Mouse (Mus musculus) liver, embryonic 15.5 days (tissue): ENCODE data around the gene Emc10. TPM values are rescaled to one million over a fixed set of nuclear protein-coding genes. Genes with fewer than 3 reads are reported as not detected.
A peak's percentile ranks its signal among the peaks of the same experiment; 100 is the strongest.

Source experiments
- ATAC-seq: fragments of 200-750 bp; cut with Nextera tagmentation; 2 replicates; pipeline ENCODE4 v1.8.0; 2017; ENCODE audit warnings: moderate number of reproducible peaks, mild to moderate bottlenecking, moderate library complexity; ENCODE audit not compliant: insufficient read depth
- H3K27ac ChIP-seq: fragments of 300-500 bp; sonication (generic); replicated peaks from 2 replicates; pipeline ENCODE4 v1.5.1; 2015; ENCODE audit warnings: mild to moderate bottlenecking, inconsistent platforms
- H3K27me3 ChIP-seq: fragments of 300-500 bp; sonication (generic); 2 replicates; pipeline ENCODE4 v1.6.1; 2015; ENCODE audit warnings: mild to moderate bottlenecking, inconsistent platforms
- H3K36me3 ChIP-seq: fragments of 300-500 bp; sonication (generic); replicated peaks from 2 replicates; pipeline ENCODE4 v1.6.1; 2015; ENCODE audit warnings: moderate library complexity, mild to moderate bottlenecking, inconsistent platforms
- H3K4me1 ChIP-seq: fragments of 300-500 bp; sonication (generic); replicated peaks from 2 replicates; pipeline ENCODE4 v1.6.1; 2015; ENCODE audit warnings: inconsistent platforms
- H3K4me2 ChIP-seq: fragments of 300-500 bp; sonication (generic); 2 replicates; pipeline ENCODE4 v1.6.1; 2015; ENCODE audit warnings: moderate library complexity, mild to moderate bottlenecking, inconsistent platforms
- H3K4me3 ChIP-seq: fragments of 300-500 bp; sonication (generic); replicated peaks from 2 replicates; pipeline ENCODE4 v1.5.1; 2015; ENCODE audit warnings: mild to moderate bottlenecking, inconsistent platforms
- H3K9ac ChIP-seq: fragments of 300-500 bp; sonication (generic); 2 replicates; pipeline ENCODE4 v1.6.1; 2015; ENCODE audit warnings: moderate library complexity, mild to moderate bottlenecking, inconsistent platforms
- H3K9me3 ChIP-seq: fragments of 300-500 bp; sonication (generic); replicated peaks from 2 replicates; pipeline ENCODE4 v1.6.1; 2016; ENCODE audit warnings: inconsistent platforms
- WGBS: fragments of 180-500 bp; shearing (Covaris S2); methylation state at CpG from one replicate; pipeline ENCODE4 v1.1.7; 2015; ENCODE audit warnings: mixed read lengths; ENCODE audit not compliant: insufficient replicate concordance; 5-methylcytosine and 5-hydroxymethylcytosine counted together
- polyA plus RNA-seq: library from polyadenylated mRNA; unstranded; fragments of >200 nt; fragmentation: Nextera tagmentation; extraction: Ambion mirVana; gene quantifications from 2 replicates; pipeline ENCODE4 v1.2.1, GENCODE M21; 2015

Emc10 gene
- polyA plus RNA-seq, 1 experiment from 2014 or later: 45.9 TPM

DNA sequence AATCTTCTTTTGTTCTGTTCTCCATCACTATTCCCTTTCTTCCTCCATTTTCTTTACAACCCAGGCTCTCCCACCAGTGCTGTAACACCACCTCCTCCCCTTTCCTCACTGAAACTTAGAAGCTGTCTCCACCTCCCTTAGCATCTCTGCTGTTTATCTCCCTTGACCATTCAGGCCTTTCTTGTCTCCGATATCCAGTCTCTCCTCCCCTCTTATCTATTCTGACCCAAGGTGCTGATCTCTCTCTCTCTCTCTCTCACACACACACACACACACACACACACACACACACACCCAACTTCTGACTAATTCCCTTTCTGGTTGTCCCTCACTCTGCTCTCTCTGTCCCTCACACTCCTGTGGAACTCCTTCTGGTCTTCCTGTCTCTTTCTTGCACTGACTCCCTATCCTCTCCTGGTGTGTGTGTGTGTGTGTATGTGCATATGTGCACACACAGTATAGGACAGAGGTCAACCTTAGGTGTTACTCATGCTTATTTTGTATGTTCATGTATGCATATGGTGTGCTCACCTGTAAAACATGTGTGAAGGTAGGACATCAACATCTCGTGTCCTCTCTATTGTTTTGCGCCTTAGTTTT is 13.4 kb downstream of the Emc10 start:
- Histone ChIP-seq H3K9me3 (no peaks in the 10 kb centered on the region), H3K36me3 (no peaks in the 10 kb centered on the region), H3K9ac (peak overlapping the region; percentile 58), H3K27me3 (peaks cover 43% of the 10 kb centered on the region), H3K4me1 (peaks cover 58% of the 10 kb centered on the region), H3K4me3 (peak overlapping the region; percentile 22), H3K4me2 (peak overlapping the region; percentile 72), H3K27ac (peak overlapping the region; percentile 91)
- WGBS: 43% methylated on average over 3 of the region's 3 CpGs
- ATAC-seq: peak; percentile 97

DNA sequence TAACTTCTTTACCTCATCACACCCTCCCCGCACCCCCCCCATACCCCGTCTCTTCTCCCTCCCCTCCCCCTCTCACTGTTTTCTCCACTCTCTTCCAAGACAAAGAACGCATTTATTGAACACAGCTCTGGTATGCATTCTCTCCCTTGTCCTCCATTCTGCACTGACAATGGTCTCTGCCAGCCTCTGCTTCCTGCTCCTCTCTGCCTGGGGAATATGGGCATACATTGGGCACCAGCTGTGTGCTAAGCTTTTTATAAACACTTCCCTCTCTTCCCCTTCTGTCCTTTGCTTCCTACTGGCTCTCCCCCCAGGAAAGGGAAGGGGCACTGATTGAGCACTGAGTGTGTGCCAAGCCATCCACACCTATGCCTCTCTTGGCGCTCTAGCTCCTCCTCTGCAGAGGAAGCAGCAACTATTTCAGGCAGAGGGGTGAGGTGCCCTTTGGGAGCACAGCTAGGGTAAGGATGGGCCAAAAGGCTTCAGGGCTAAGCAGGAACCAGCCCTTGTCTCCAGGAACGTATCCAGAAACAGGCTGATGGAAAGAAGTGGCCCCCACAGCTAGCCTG is 21.2 kb downstream of the Emc10 start:
- no peaks in the 10 kb centered on the region for H3K9me3 ChIP-seq
- H3K4me3 ChIP-seq: no peak overlapping the region
- ATAC-seq: no peak
- 25% methylated on average over 5 of the region's 5 CpGs for WGBS
- H3K4me2 ChIP-seq: no peak overlapping the region
- H3K9ac ChIP-seq: no peak overlapping the region
- H3K36me3 ChIP-seq: peaks cover 16% of the 10 kb centered on the region
- H3K27me3 ChIP-seq: peaks cover 75% of the 10 kb centered on the region
- peaks cover 61% of the 10 kb centered on the region for H3K4me1 ChIP-seq
- H3K27ac ChIP-seq: no peak overlapping the region

DNA sequence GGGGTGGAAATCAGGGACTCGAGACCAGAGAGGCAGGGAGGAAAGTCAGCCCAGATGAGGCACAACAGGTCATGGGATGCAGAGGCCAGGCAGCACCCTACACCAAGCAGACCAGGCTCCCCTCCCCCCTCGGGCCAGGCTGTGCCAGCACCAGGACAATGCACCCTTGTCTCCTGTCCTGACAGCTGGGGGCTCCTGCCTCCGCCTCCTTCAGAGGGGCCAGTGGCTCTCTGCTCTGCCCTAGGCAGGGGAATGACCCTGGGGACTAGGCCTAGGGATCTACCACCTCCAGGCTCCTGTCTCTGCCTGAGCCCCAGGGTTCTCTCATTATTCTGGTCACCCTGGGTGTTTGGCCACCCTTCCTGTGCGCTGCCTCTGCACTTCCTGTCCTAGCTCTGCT is 21.9 kb downstream of the Emc10 start:
- peaks cover 66% of the 10 kb centered on the region for H3K4me1 ChIP-seq
- no peak overlapping the region for H3K9ac ChIP-seq
- WGBS: 23% methylated on average over 4 of the region's 4 CpGs
- H3K27ac ChIP-seq: no peak overlapping the region; the same call in 1 of the 2 replicates
- H3K27me3 ChIP-seq: peaks cover 68% of the 10 kb centered on the region
- no peak for ATAC-seq
- no peaks in the 10 kb centered on the region for H3K9me3 ChIP-seq
- no peak overlapping the region for H3K4me3 ChIP-seq
- no peak overlapping the region for H3K4me2 ChIP-seq
- H3K36me3 ChIP-seq: peaks cover 24% of the 10 kb centered on the region

DNA sequence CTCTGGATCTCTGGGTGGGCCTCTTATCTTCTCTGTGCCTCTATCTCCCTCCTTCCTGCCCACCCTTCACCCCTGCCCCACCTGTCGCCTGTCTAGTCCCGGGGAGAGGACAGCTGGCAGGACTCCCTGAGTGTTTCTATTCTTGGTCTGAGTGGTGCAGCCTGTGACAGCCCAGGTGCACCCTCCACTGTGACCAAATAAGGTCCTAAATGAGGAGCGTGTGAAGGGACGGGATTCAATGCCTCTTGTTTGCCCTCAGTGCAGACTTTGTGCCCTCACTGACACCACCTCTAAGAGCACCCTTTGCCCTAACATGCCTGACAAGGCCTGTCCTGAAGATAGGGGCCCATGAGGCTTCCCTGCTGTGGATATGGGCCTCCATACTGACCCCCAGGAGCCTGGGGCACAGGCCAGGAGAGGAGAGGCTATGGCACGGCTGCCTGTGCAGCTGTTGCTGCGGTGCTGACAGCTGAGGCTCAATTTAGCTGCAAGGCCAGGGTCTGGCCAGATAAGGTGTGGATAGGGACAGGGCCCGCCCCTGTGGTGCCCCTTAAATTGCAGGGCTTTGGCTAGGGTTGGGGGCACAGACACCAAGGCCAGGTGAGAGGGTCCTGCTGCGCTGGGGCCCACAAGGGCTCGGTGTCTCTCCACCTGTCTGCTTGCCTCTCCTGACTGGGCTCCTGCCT is 23.2 kb downstream of the Emc10 start:
- Histone ChIP-seq H3K4me1 (peaks cover 70% of the 10 kb centered on the region), H3K9me3 (no peaks in the 10 kb centered on the region), H3K9ac (peak overlapping the region; percentile 36; the same call in 1 of the 2 replicates), H3K4me3 (no peak overlapping the region), H3K27me3 (peaks cover 55% of the 10 kb centered on the region), H3K4me2 (0 out of 2 replicates have a peak overlapping the region, but pooled peaks have one; percentile 9), H3K36me3 (peaks cover 28% of the 10 kb centered on the region), H3K27ac (no peak overlapping the region)
- WGBS: 37% methylated on average over 9 of the region's 9 CpGs
- no peak for ATAC-seq

DNA sequence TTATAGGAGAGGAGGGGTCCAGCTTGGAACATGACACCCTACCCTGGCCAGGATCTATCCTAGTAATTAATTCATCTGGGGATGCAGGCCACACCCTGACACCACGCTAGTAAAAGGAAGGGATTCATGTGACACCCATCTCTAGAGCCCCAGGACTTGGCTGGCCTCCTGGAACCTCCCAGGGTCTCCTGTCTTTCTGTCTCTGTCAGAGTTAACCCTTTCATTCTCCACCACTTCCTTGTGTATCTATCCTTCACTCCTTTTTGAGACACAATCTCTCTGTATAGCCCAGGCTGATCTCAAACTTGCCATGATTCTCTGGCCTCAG is 23.8 kb downstream of the Emc10 start:
- Histone ChIP-seq H3K9me3 (no peaks in the 10 kb centered on the region), H3K4me3 (no peak overlapping the region), H3K36me3 (peaks cover 28% of the 10 kb centered on the region), H3K27me3 (peaks cover 49% of the 10 kb centered on the region), H3K4me1 (peaks cover 72% of the 10 kb centered on the region), H3K27ac (no peak overlapping the region), H3K9ac (0 out of 2 replicates have a peak overlapping the region, but pooled peaks have one; percentile 36), H3K4me2 (no peak overlapping the region)
- WGBS: 30% methylated on average over 1 of the region's 1 CpGs
- ATAC-seq: no peak

DNA sequence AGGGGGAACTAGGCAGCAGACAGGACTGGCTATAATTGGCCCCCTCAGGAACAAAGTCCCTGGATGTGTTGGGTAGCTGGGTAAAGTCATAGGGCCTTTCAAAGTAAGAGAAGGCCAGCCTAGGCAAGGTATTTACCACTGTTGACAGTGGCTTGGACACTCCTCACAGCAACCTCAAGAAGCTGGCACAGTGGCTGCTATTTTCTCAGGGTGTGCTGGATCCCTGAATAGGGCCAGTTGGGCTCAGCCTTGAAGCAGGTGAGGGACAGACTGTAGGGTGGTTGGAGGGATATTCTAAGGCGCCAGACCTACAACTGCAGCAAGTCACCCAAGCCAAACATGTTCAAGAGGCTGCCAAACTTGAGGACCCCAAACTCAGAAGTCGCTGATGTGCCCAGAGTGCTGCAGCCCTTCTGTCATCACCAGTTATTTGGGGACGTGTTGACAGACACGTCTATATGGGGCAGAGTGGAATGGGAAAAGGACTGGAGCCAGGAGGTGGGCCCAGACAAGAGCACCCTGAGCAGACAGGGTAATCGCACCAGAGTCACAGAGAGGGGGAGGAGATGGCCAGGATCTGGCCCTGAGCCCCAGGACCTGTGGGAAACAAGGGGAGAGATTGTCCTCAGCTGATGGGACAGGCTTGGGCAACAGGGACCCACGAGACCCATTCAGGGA is 24.3 kb downstream of the Emc10 start:
- Histone ChIP-seq H3K9ac (no peak overlapping the region; the same call in 1 of the 2 replicates), H3K9me3 (no peaks in the 10 kb centered on the region), H3K27ac (peak overlapping the region; percentile 93), H3K4me2 (no peak overlapping the region), H3K4me1 (peaks cover 77% of the 10 kb centered on the region), H3K27me3 (peaks cover 44% of the 10 kb centered on the region), H3K4me3 (no peak overlapping the region), H3K36me3 (peaks cover 28% of the 10 kb centered on the region)
- no peak for ATAC-seq
- WGBS: 53% methylated on average over 6 of the region's 6 CpGs

DNA sequence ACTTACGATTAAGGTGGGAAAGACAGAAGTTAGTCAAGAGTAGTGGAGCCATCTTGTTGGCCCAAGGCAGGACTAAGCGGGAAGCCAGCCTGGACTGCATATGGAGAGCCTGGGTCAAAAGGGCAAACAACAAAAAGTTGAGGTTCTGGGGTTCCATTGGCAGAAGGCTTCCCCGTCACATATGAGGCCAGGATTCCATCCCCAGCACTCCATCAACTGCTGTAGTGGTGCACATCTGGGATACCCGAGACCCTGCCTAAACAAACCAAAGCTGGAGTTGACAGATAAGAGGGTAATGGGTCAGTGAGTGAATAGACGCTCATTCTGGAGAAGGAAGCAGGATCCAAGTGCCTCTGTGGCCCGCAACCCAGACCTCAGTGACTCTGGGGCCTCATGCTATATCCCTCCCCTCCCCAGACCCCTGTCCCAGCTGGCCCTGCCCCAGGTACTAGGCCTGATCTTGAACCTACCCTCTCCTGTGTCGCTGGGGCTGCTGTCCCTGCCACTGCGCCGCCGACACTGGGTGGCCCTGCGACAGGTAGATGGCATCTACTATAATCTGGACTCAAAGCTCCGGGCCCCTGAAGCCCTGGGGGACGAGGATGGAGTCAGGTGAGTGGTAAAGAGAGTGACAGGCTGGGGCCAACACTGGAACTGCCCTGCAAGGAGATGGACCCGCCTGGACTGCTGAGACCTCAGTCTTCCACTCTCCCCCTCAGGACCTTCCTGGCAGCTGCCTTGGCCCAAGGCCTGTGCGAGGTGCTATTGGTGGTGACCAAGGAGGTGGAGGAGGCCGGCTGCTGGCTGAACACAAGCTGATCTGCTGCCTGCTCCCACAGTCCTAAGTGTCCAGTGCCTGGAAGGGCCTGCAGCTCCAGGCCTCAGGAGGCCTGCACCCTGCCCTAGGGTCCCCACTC is 25.4 kb downstream of the Emc10 start:
- Histone ChIP-seq H3K36me3 (peaks cover 28% of the 10 kb centered on the region), H3K4me1 (peaks cover 88% of the 10 kb centered on the region), H3K4me3 (peak overlapping the region; percentile 82), H3K9ac (peak overlapping the region; percentile 84; the same call in 1 of the 2 replicates), H3K9me3 (no peaks in the 10 kb centered on the region), H3K4me2 (peak overlapping the region; percentile 84), H3K27ac (peak overlapping the region; percentile 93), H3K27me3 (peaks cover 33% of the 10 kb centered on the region)
- ATAC-seq: no peak
- 72% methylated on average over 16 of the region's 16 CpGs for WGBS

DNA sequence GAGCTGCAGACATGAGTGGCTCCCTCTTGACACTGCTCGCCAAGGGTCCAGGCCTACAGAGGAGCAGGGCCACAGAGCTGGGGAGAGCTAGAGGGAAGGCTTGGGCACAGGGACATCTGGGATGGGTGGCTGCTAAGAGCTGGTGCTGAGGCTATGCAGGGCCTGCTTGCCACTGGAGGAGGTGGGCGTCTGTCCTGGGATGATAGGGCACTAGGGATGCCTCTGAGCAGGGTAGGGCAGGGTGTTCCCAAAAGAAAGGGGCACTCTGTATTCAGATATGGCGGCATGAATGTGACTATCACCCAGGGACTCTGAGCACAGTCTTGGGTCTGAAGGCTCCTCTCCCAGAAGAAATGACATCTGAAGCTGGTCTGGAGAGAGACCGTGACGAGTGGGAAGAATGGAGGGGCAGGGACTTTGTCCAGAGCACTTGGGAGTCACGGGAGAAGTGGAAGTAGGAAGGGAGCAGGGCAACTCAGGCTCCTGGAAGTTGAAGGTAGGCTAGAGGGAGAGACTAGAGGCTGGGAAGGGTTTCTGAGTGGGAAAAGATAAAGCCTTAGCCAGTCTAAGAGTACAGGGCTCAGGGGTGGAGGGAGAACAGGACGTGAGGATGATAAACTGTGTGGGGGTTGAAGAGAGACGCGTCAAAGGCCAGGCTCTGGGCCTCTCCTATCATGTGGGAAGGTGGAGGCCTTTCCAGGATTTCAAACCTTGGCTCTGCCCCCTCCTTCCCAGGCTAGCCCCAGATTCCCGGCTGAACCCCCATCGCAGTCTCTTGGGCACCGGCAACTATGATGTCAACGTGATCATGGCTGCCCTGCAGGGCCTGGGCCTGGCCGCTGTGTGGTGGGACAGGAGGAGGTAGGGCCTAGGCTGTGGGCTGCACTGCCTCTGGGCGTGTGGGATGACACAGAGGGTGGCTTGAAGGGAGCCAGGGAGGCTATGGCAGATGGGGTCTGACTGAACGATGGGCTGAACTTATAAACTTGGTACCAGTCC is 26.4 kb downstream of the Emc10 start:
- peak; percentile 59 for ATAC-seq
- Histone ChIP-seq H3K27ac (peak overlapping the region; percentile 93), H3K4me2 (peak overlapping the region; percentile 84)

DNA sequence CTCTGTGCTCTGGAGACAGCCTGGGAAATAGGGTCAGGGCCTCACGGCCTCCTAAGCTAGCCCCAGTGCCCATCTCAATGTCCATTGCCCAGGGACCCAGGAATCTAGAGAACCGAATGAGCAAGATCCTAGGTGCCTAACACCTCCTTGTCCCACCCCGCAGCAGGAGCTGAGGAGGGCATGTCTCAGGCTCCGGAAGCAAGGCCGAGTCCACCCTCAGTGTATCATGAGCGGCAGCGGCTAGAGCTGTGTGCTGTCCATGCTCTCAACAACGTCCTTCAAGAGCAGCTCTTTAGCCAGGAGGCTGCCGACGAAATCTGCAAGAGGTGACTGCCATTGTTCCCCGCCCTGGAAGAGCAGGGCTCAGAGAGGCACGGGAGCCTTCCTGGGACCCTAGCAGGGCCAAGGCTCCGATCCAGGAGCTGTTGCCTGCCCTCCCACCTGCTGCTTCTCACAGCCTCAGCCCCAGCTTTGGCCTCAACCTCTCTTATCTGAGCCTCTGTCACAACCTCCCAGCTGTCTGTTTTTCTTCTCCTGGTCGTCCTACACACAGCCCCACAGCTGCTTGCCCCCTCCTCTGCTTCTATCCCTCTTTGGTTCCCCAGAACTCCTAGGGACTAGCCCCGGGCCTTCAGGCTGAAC is 27.6 kb downstream of the Emc10 start:
- peak; percentile 10; the same call in 1 of the 2 replicates for ATAC-seq
- H3K27me3 ChIP-seq: peaks cover 30% of the 10 kb centered on the region

More for the DNA sequence above, 26.4 kb downstream of the Emc10 start:
- H3K4me1 ChIP-seq: peaks cover 91% of the 10 kb centered on the region
- H3K27me3 ChIP-seq: peaks cover 30% of the 10 kb centered on the region
- 53% methylated on average over 16 of the region's 16 CpGs for WGBS
- peak overlapping the region; percentile 84 for H3K9ac ChIP-seq
- H3K36me3 ChIP-seq: peaks cover 28% of the 10 kb centered on the region
- H3K4me3 ChIP-seq: peak overlapping the region; percentile 82
- H3K9me3 ChIP-seq: no peaks in the 10 kb centered on the region

More for the DNA sequence above, 27.6 kb downstream of the Emc10 start:
- Histone ChIP-seq H3K4me2 (peak overlapping the region; percentile 84), H3K4me1 (peaks cover 94% of the 10 kb centered on the region), H3K4me3 (peak overlapping the region; percentile 82), H3K9ac (peak overlapping the region; percentile 84), H3K27ac (peak overlapping the region; percentile 93), H3K36me3 (peaks cover 28% of the 10 kb centered on the region), H3K9me3 (no peaks in the 10 kb centered on the region)
- WGBS: 44% methylated on average over 15 of the region's 15 CpGs
